Mouse (Mus musculus) cerebellum, adult 8-10 months (tissue): ENCODE data around the gene Olfr911-ps1.

Experiments
- DNase-seq: peaks from one replicate; pipeline ENCODE4 v3.0.0; 2022

The Olfr911-ps1 gene

GRCm38 (mm10) chr9:38521280-38521679 is at the start of gene Olfr911-ps1:
Gene Olfr911-ps1 (plus strand): TSS chr9:38521580.
- no peak for DNase-seq

GRCm38 (mm10) chr9:38486785-38487184 is 34.6 kb upstream of the Olfr911-ps1 start, which contains the start of gene Olfr906:
Gene Olfr906 (plus strand): TSS chr9:38487085.
- no peak for DNase-seq

- no peak for DNase-seq
Measured at GRCm38 (mm10) chr9:38495501-38495900, 25.9 kb upstream of the Olfr911-ps1 start, which contains the start of gene Olfr907. Gene Olfr907 (plus strand): TSS chr9:38495801.

GRCm38 (mm10) chr9:38512353-38512752 is 9.0 kb upstream of the Olfr911-ps1 start:
- DNase-seq = no peak

GRCm38 (mm10) chr9:38537549-38537948 is 16.2 kb downstream of the Olfr911-ps1 start, which contains the start of gene Olfr910:
Gene Olfr910 (plus strand): TSS chr9:38537849.
- DNase-seq = no peak
